Mouse (Mus musculus) left cerebral cortex, postnatal 25 days (tissue): ENCODE data around the gene Hist1h4d. TPM values are rescaled to one million over a fixed set of nuclear protein-coding genes. Genes with fewer than 3 reads are reported as not detected.
"Not testable (repeated sequence)": the region's sequence is repeated elsewhere in the genome, so short reads cannot be mapped to it uniquely, and the experiment has no call there.

Experiments used
- DNase-seq, 2 experiments: peaks; one replicate each; pipeline ENCODE4 v3.0.0; 2022; ENCODE audit warnings: low spot score in 2 of 2, mixed read lengths in 1 of 2
- intact Hi-C: fragments of 180-260 bp; cut with DNase I; formaldehyde crosslinking; loops from one replicate; pipeline ENCODE4 v1.15.1; 2025
- total RNA-seq, 2 experiments: library from RNA; stranded (reverse); gene quantifications; 2 replicates each; pipeline ENCODE4 v1.2.3; 2021

Gene Hist1h4d
- total RNA-seq, 2 experiments from 2014 or later: 121 to 160 TPM

DNA sequence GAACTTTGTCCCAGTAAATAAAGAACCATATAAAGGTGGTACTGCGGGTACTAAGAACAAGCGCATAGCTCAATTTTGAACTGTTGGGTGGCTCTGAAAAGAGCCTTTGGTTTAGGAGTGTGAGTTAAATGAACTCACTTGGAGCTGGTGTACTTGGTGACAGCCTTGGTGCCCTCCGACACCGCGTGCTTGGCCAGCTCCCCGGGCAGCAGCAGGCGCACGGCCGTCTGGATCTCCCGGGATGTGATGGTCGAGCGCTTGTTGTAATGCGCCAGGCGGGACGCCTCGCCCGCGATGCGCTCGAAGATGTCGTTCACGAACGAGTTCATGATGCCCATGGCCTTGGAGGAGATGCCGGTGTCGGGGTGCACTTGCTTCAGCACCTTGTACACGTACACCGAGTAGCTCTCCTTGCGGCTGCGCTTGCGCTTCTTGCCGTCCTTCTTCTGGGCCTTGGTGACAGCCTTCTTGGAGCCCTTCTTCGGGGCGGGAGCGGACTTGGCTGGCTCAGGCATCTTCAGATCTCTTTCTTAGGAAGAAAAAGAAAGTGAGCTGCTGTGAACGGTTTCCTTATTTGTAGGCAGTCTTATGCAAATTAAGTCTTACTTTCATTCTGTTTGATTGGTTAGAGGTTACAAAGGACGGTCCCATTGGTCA lies 4.2 kb downstream of the Hist1h4d start:
- DNase-seq: peak; percentile 80 to 94
- intact Hi-C loops: loop anchor here (2.0 to 10.0 kb wide), 4 partner anchors 35 to 1831 kb away; partner anchors contain the start of genes Hist1h1b, Hist1h2ac, Hist1h2ak and Hist1h2an

GRCm38 (mm10) chr13:23586099-23586939 lies 4.9 kb downstream of the Hist1h4d start:
- DNase-seq: peak in 1 of 2 experiments; percentile 14
- intact Hi-C loops: loop anchor here (2.0 to 10.0 kb wide), 4 partner anchors 34 to 1832 kb away; partner anchors contain the start of genes Hist1h1b, Hist1h2ac, Hist1h2ak and Hist1h2an

DNA sequence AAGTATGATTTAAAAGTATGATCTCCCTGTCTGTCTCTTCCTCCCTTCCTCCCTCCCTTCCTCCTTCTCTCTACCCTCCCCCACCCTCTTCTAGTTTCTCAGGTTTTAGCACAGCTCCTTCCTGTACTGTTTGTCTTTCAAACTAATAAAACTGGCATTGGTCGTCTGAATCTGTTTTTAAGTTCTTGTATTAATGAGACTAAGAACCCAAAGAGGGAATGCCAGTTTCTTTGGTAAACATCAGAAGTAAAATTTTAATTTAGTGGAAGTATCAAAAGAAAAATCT lies 5.5 kb downstream of the Hist1h4d start:
- intact Hi-C loops: loop anchor here (2.0 to 10.0 kb wide), 4 partner anchors 34 to 1832 kb away; partner anchors contain the start of genes Hist1h1b, Hist1h2ac, Hist1h2ak and Hist1h2an
- DNase-seq: no peak

- intact Hi-C loops: no loop called here
- DNase-seq: no peak
These were observed 9.8 kb downstream of the Hist1h4d start for GRCm38 (mm10) chr13:23591206-23591605.

DNA sequence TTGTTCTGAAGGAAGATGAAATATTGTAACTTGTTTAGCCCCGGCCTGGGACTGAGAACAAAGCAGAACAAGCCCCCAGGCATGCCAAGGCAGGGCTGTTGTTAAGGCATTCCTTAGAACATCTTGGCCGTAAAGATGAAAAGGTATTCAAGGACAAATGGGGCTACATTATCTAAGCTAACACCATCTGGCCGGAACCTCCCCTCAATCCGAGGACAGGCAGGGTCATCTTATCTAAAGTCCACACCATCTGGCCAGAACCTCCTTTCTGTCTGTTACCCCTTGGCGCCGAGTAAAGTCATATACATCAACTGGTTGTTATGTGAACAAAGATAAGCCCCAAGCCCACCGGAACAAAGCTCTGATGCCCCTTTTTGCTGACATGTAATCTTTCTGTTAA lies 10.5 kb downstream of the Hist1h4d start:
- intact Hi-C loops, DNase-seq: not testable (repeated sequence)

DNA sequence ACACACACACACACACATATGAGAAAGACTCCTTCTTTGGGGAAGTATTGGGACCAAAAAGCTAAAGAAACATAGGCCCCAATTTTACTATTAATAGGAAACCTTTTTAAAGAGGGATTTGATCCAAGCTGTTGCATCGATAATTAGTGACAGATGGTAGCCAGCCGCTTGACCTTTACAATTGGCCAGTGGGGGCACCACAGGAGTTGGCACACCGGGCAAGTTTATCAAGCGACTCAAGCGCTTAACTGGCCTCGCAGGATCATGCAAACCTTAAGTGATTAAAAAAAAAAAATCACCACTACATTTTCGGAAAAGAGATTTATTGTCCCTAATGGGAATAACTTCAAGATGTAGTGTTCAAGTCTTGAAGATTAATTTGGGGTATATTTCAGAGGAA lies 11.2 kb downstream of the Hist1h4d start:
- intact Hi-C loops: no loop called here
- DNase-seq: no peak

GRCm38 (mm10) chr13:23593051-23593770 lies 11.8 kb downstream of the Hist1h4d start:
- DNase-seq: no peak
- intact Hi-C loops: no loop called here

DNA sequence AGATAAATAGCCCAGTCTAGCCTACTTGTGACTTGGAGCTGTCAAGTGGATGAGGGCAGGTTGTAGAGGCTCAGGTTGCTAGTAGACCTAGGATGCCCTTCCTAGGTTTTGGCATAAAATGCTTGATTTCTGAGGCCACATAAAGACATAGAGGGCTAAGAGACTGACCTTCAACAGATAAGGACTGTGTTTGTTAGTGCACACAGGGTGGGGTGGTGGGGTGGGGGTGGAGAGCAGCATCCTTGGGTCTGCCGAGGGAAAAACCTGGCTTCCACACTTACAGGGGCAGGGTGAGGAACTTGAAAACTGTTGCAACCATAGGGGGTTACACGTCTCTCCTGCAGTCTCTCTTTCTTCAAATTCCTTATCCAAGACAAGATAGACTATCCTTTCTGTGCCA lies 13.8 kb downstream of the Hist1h4d start:
- intact Hi-C loops: no loop called here
- DNase-seq: no peak

- DNase-seq: no peak
- intact Hi-C loops: no loop called here
These were observed 14.4 kb downstream of the Hist1h4d start for GRCm38 (mm10) chr13:23595622-23596372.

DNA sequence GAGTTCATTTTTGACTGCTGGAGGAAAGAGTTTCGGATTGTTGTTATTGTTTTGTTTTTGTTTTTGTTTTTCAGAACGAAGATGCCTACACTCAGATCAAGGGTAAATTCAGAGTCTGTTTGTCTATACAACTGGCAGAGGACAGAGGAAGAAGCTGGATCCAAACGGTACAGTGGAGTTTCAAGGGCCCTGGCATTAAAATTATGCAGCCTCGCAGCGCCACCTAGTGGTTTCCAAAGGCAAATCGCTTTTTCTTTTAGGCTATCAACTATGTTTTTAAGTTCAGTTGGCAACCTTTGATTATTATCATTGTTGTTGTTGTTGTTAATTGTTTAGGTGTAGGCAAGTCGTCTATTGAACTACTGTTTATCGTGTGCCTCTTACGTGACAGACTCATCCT lies 16.6 kb downstream of the Hist1h4d start:
- DNase-seq: peak; percentile 58 to 69
- intact Hi-C loops: no loop called here

DNA sequence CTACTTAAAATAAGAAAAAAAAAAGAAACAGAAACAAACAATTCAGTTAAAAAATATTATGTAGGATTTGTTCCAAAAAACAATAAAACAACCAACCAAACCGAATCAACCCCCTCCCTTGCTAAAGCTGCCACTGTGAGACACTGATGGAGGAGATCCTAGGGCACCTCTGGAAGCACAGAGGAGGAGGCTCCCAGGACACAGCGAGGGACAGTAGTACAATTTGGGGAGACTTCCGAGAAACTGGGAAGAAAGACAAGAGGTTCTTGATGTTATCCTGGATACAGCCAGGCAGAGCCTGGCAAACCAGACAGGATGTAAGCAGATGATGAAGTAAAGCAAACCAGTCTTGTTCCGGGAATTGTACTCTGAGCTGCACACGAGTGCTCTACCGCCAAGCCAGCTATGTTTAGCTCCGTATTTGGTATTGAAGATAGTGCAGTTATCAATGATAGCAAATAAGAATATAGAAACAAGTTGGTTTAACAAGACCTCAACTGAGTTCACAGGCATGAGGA lies 21.8 kb downstream of the Hist1h4d start:
- no peak for DNase-seq
- intact Hi-C loops: no loop called here

GRCm38 (mm10) chr13:23604452-23604851 lies 23.1 kb downstream of the Hist1h4d start:
- intact Hi-C loops: no loop called here
- no peak for DNase-seq

DNA sequence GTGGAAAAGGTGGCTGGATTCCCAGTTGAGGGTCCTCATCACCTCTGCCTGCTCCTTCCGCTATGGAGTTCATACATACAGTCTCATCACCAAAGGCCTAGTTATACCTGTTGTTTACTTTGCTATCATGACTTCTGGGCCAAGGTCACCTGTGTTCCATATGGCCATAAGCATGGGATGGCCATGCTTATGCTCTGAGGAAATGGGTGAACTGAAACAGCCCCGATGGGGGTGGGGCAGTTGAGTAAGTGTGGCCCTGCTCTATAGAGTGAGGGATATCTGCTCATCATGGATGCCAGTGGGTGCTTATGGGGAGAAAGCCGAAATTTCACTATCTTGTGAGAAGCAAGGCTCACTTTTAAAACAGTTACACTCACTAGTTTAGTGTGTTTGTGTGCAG lies 23.7 kb downstream of the Hist1h4d start:
- no peak for DNase-seq
- intact Hi-C loops: no loop called here

GRCm38 (mm10) chr13:23609209-23609608 lies 27.8 kb downstream of the Hist1h4d start:
- intact Hi-C loops: no loop called here
- no peak for DNase-seq

GRCm38 (mm10) chr13:23609844-23610243 lies 28.4 kb downstream of the Hist1h4d start:
- DNase-seq: no peak
- intact Hi-C loops: loop anchor here (10.0 kb wide), 1 partner anchor 1785 kb away; no protein-coding TSS in a partner anchor

DNA sequence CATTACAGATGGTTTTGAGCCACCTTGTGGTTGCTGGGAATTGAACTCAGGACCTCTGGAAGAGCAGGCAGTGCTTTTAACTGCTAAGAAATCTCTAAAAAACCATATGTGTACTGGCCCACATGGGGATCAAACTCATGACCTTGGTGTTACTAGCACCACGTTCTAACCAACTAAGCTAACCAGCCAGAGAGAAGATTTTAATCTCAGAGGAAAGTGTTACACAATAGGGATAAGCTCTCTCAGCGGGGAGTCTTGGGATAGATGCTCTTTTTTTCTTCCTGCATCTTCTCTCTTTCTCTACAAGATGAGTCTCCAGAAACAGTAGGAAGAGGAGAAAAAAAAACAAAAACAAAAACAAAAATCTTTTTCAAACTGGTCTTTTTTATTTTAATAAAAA lies 29.0 kb downstream of the Hist1h4d start:
- DNase-seq: no peak

GRCm38 (mm10) chr13:23611638-23612037 lies 30.2 kb downstream of the Hist1h4d start:
- intact Hi-C loops: loop anchor here (10.0 kb wide), 1 partner anchor 1787 kb away; no protein-coding TSS in a partner anchor
- DNase-seq: no peak

More for the DNA sequence above, 29.0 kb downstream of the Hist1h4d start:
- intact Hi-C loops: loop anchor here (10.0 kb wide), 1 partner anchor 1786 kb away; no protein-coding TSS in a partner anchor

- intact Hi-C loops: loop anchor here (2.0 to 5.0 kb wide), 3 partner anchors 33 to 1903 kb away; partner anchors contain the start of genes Hist1h2af, Hist1h2ai, Hist1h2bl and Hist1h3h
These were observed 38.8 kb downstream of the Hist1h4d start for GRCm38 (mm10) chr13:23620056-23620732.

More at GRCm38 (mm10) chr13:23620056-23620732, 38.8 kb downstream of the Hist1h4d start:
- peak in 1 of 2 experiments; percentile 5 for DNase-seq
